Mouse (Mus musculus) stomach, embryonic 15.5 days (tissue): ENCODE data around the gene Psme3. TPM values are rescaled to one million over a fixed set of nuclear protein-coding genes. Genes with fewer than 3 reads are reported as not detected.

Source experiments
- ATAC-seq: fragments of 200-750 bp; cut with Nextera tagmentation; 2 replicates; pipeline ENCODE4 v1.8.0; 2017; ENCODE audit warnings: low read depth, moderate number of reproducible peaks, moderate TSS enrichment; ENCODE audit not compliant: insufficient read depth, low FRiP score
- H3K27ac ChIP-seq: fragments of 300-500 bp; sonication (generic); 2 replicates; pipeline ENCODE4 v1.5.1; 2015; ENCODE audit warnings: mild to moderate bottlenecking, inconsistent platforms
- H3K27me3 ChIP-seq: fragments of 300-500 bp; sonication (generic); replicated peaks from 2 replicates; pipeline ENCODE4 v1.6.1; 2015; ENCODE audit warnings: inconsistent platforms
- H3K36me3 ChIP-seq: fragments of 300-500 bp; sonication (generic); 2 replicates; pipeline ENCODE4 v1.6.1; 2015; ENCODE audit warnings: inconsistent platforms
- H3K4me1 ChIP-seq: fragments of 300-500 bp; sonication (generic); 2 replicates; pipeline ENCODE4 v1.6.1; 2015; ENCODE audit warnings: inconsistent platforms
- H3K4me2 ChIP-seq: fragments of 300-500 bp; sonication (generic); 2 replicates; pipeline ENCODE4 v1.6.1; 2015; ENCODE audit warnings: mild to moderate bottlenecking, inconsistent platforms
- H3K4me3 ChIP-seq: fragments of 300-500 bp; sonication (generic); replicated peaks from 2 replicates; pipeline ENCODE4 v1.5.1; 2015; ENCODE audit warnings: inconsistent platforms
- H3K9ac ChIP-seq: fragments of 300-500 bp; sonication (generic); 2 replicates; pipeline ENCODE4 v1.6.1; 2015; ENCODE audit warnings: inconsistent platforms
- H3K9me3 ChIP-seq: fragments of 300-500 bp; sonication (generic); 2 replicates; pipeline ENCODE4 v1.6.1; 2016; ENCODE audit warnings: inconsistent platforms
- WGBS: fragments of 180-500 bp; shearing (Covaris S2); methylation state at CpG from one replicate; pipeline ENCODE4 v1.1.7; 2015; 5-methylcytosine and 5-hydroxymethylcytosine counted together
- polyA plus RNA-seq: library from polyadenylated mRNA; unstranded; fragments of >200 nt; fragmentation: Nextera tagmentation; extraction: Ambion mirVana; gene quantifications from 2 replicates; pipeline ENCODE4 v1.2.1, GENCODE M21; 2015

Psme3 gene
- polyA plus RNA-seq, 1 experiment from 2014 or later = 125 TPM

DNA sequence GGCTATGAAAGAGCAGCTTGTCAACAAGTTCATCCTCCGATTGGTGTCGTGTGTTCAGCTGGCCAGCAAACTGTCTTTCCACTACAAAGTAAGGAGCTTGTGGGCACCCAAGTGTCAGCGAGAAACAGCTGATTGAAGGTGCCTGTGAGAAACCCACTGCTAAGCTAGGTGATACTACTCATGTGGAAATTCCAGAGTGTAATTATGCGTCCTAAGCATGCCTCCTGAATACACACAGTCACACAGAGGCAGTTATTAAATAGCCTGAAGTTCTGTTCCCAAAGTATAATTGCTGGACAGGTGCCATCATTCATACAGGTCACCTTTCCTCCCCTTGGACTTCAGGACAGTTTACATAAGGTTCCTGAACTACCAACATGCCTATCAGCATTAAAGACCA is 32.2 kb upstream of the Psme3 start:
- no peak overlapping the region for H3K4me2 ChIP-seq
- no peak for ATAC-seq
- no peak overlapping the region for H3K9ac ChIP-seq
- no peaks in the 10 kb centered on the region for H3K36me3 ChIP-seq
- no peak overlapping the region for H3K27ac ChIP-seq
- H3K27me3 ChIP-seq = no peaks in the 10 kb centered on the region
- no peaks in the 10 kb centered on the region for H3K9me3 ChIP-seq
- H3K4me1 ChIP-seq = peaks cover 4% of the 10 kb centered on the region; the same call in 1 of the 2 replicates
- no peak overlapping the region for H3K4me3 ChIP-seq
- 71% methylated on average over 4 of the region's 4 CpGs for WGBS

DNA sequence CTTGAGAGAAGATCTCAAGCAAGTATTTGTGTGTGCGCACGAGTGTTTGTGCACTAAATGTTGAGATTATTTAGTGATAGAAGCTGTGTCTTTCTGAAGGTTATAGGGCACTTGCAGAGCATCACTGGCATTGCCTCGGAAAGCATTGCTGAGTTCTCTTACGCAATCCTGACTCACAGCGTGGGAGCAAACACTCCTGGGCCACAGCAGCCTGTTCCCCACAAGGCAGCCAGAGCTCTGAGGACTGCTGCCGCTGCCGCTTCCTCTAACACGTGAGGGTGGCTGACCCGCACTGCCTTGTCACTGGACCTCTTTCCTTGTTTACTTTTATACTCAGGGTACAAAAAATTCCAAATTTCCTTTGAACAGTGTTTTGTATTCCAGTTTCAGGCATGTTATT is 28.7 kb upstream of the Psme3 start:
- H3K4me2 ChIP-seq = no peak overlapping the region
- H3K4me1 ChIP-seq = no peaks in the 10 kb centered on the region
- H3K27ac ChIP-seq = no peak overlapping the region
- H3K36me3 ChIP-seq = peaks cover 14% of the 10 kb centered on the region
- H3K9ac ChIP-seq = no peak overlapping the region
- no peak for ATAC-seq
- no peaks in the 10 kb centered on the region for H3K9me3 ChIP-seq
- H3K27me3 ChIP-seq = no peaks in the 10 kb centered on the region
- no peak overlapping the region for H3K4me3 ChIP-seq
- WGBS = 77% methylated on average over 9 of the region's 9 CpGs

DNA sequence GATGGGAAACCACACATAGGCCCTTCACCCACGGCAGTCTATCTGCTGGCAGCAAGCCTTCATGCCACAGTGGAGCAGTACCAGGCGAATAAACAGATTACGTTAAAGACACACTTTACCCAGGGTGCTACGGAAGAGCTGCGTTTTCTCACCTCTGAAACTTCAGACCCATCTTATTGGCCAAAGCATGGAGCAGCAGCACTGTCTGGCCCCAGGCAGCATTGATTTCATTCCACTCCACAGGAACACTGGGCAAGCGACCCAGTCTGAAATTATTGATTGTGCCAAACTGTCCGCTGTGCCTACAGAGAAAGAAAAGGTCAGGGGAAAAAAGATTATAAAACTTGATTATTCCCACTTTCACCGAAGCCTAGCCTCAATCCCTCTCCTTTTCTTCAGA is 24.8 kb upstream of the Psme3 start:
- Histone ChIP-seq H3K27ac (no peak overlapping the region), H3K4me1 (no peaks in the 10 kb centered on the region), H3K27me3 (no peaks in the 10 kb centered on the region), H3K36me3 (peaks cover 31% of the 10 kb centered on the region), H3K9ac (no peak overlapping the region), H3K9me3 (no peaks in the 10 kb centered on the region), H3K4me3 (no peak overlapping the region), H3K4me2 (no peak overlapping the region)
- ATAC-seq = no peak
- WGBS = 94% methylated on average over 8 of the region's 8 CpGs

DNA sequence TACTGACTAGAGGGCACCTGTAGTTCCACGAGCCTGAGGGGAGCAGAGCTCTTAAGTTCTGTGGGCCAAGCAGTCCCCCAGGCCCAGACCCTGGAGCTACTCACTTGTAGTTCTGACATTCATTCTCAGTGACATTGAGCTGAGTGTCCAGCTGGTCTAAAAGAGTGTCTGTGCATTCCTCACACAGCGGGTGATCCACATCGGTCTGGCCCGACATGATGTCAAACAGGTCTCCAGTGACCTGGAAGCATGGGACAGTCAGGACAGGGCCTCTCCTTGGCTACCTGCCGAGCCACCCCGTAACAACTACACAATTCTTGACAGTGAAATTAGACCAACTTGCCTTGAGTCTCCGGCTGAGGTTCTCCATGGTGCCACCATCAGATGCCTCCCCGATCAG is 20.8 kb upstream of the Psme3 start:
- no peak for ATAC-seq
- H3K4me2 ChIP-seq = no peak overlapping the region
- H3K9ac ChIP-seq = no peak overlapping the region
- no peak overlapping the region for H3K27ac ChIP-seq
- H3K4me1 ChIP-seq = no peaks in the 10 kb centered on the region
- H3K27me3 ChIP-seq = no peaks in the 10 kb centered on the region
- no peak overlapping the region for H3K4me3 ChIP-seq
- peaks cover 43% of the 10 kb centered on the region for H3K36me3 ChIP-seq
- H3K9me3 ChIP-seq = no peaks in the 10 kb centered on the region
- WGBS = 95% methylated on average over 8 of the region's 8 CpGs

DNA sequence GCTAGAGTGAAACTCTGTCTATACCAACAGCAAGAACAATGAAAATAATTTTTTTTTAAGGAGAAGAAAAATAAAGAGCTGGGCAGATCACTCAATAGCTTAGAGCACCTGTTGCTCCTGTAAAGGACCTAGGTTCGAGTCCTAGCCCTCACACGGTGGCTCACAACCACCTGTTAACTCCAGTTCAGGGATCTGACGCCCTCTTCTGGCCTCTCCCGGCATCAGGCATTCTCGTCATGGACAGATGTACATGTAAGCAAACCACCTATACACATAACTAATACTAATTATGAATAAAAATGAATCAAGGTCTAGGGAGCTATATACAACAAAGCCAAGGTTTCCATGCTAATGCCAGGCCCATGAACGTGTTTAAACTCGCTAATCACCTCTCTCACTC is 15.1 kb upstream of the Psme3 start:
- H3K4me2 ChIP-seq = peak overlapping the region; percentile 81
- H3K27me3 ChIP-seq = no peaks in the 10 kb centered on the region
- peaks cover 13% of the 10 kb centered on the region for H3K4me1 ChIP-seq
- WGBS = 63% methylated on average over 7 of the region's 7 CpGs
- H3K9ac ChIP-seq = peak overlapping the region; percentile 63; the same call in 1 of the 2 replicates
- no peaks in the 10 kb centered on the region for H3K9me3 ChIP-seq
- H3K4me3 ChIP-seq = peak overlapping the region; percentile 84
- peaks cover 15% of the 10 kb centered on the region; the same call in 1 of the 2 replicates for H3K36me3 ChIP-seq
- H3K27ac ChIP-seq = no peak overlapping the region
- no peak for ATAC-seq

DNA sequence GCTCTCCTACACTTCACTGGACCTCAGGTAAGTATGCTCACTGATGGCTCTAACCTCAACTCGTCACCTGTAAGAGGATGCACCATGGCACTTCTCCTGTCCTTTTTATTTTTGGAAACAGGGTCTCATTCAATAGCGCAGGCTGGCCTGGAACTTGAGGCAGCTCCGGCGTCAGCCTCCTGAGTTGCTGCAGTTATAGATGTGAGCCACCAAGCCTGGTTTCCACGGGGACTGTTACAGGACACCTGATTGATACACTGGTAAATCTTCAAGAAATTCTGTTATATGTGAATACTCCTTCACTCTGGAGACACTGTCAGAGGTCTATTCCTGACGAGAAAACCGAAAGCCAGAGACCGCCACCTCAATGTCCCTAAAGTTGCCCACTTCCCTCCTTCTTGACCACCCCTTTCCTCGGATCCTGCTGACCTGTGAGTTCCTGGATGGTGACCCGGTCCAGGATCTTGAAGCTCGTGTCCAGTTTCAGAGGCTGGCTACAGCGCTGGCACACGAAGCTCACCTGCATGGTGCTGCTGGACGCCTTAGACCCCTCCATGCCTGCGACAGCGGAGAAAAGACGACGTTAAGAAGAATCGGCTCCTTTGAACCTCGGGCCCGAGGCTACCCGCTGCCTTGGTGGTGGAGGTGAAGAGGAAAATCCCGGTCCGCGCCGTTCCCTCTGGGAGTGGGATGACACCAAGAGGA is 14.6 kb upstream of the Psme3 start:
- peak overlapping the region; percentile 63 for H3K9ac ChIP-seq
- peaks cover 13% of the 10 kb centered on the region for H3K4me1 ChIP-seq
- peak; percentile 11; the same call in 1 of the 2 replicates for ATAC-seq
- WGBS = 11% methylated on average over 26 of the region's 26 CpGs
- H3K9me3 ChIP-seq = no peaks in the 10 kb centered on the region
- peak overlapping the region; percentile 84 for H3K4me3 ChIP-seq
- H3K36me3 ChIP-seq = peaks cover 15% of the 10 kb centered on the region; the same call in 1 of the 2 replicates
- H3K27ac ChIP-seq = peak overlapping the region; percentile 52
- no peaks in the 10 kb centered on the region for H3K27me3 ChIP-seq
- peak overlapping the region; percentile 81 for H3K4me2 ChIP-seq

DNA sequence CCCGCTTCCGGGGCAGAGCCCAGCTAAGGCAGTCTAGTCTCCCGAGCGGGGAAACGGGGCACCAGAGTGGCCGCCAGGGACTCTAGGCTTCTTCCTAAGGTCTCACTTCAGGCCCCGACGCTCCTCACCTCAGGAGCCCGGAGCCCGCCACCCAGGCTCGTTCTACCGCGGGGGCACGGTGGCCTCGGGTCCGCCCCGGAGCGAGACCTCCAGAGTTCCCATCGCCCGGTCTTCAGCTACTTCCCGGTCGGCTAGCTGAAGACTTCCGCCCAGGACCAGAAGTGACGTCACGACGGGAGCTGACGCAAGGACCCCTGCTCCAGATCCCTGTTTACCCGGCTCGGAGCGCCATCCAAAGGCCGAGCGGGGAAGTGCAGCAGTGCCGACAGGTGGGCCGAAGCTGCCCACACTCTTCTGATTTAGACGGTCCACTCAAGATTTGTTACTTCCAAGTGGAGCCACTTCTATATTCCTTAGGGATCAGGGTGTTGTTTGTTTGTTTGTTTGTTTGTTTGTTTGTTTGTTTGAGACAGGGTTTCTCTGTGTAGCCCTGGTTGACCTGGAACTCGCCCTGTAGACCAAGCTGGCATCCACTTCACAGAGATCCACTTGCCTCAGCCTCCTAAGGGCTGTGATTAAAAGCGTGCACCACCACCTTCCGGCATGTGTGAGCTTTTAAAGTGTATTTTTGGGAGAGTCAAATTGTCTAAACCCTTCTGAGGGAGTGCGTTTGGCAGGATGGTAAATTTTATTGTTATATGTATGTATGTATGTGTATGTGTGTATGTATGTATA is 13.8 kb upstream of the Psme3 start, which contains the start of gene Becn1:
TSS of gene Becn1 (minus strand) at position 283 of the 795 bp plus-strand sequence.
- Histone ChIP-seq H3K9ac (peak within 1 kb of the TSS; percentile 63), H3K27ac (peak within 1 kb of the TSS; percentile 52), H3K27me3 (no peaks in the 10 kb centered on the region), H3K4me1 (peaks cover 13% of the 10 kb centered on the region), H3K4me2 (peak within 1 kb of the TSS; percentile 81), H3K36me3 (peaks cover 11% of the 10 kb centered on the region; the same call in 1 of the 2 replicates), H3K4me3 (peak within 1 kb of the TSS; percentile 84), H3K9me3 (no peaks in the 10 kb centered on the region)
- peak; percentile 88 for ATAC-seq
- 6% methylated on average over 39 of the region's 39 CpGs for WGBS

DNA sequence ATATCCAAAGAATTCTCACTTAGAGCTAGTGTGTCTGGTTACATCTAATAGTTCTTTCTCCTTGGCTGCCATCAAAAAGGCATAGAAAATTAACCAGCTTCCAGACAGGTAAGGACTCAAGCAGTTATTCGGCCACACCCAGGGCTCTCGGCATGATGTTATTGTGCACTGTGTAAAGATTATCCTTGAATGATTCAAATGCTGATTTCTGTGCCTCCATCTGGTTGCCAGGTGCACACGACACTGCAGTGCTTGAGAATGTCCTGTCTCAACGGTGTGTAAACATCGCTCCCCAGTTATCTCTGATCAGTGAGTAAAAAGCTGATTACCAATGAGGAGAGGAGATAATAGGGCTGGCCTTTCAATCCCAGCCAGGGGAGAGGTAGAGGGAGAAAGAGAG is 8.3 kb upstream of the Psme3 start:
- Histone ChIP-seq H3K4me1 (no peaks in the 10 kb centered on the region), H3K27ac (no peak overlapping the region), H3K9ac (no peak overlapping the region), H3K4me3 (no peak overlapping the region), H3K9me3 (no peaks in the 10 kb centered on the region), H3K4me2 (no peak overlapping the region), H3K27me3 (no peaks in the 10 kb centered on the region), H3K36me3 (no peaks in the 10 kb centered on the region)
- 28% methylated on average over 5 of the region's 5 CpGs for WGBS
- no peak for ATAC-seq

DNA sequence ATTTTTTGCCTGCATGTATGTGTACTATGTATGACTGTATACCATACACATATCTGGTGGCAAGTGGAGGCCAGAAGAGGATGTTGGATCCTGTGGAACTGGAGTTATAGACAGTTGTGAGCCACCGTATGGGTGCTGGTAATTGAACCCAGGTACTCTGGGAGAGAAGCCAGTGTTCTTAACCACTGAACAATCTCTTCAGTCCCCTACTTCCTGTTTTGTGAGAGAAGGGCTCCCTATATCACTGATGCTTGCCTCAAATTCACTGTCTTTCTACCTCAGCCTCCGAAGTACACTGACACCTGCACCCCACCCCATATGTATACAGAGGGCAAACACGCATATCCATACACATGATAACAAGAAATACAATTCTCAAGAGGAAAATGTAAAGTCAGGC is 4.9 kb upstream of the Psme3 start:
- H3K9ac ChIP-seq = no peak overlapping the region
- no peaks in the 10 kb centered on the region for H3K27me3 ChIP-seq
- no peaks in the 10 kb centered on the region for H3K4me1 ChIP-seq
- H3K27ac ChIP-seq = no peak overlapping the region
- WGBS = 75% methylated on average over 3 of the region's 3 CpGs
- no peak for ATAC-seq
- H3K4me3 ChIP-seq = no peak overlapping the region
- H3K4me2 ChIP-seq = no peak overlapping the region
- H3K9me3 ChIP-seq = no peaks in the 10 kb centered on the region
- H3K36me3 ChIP-seq = no peaks in the 10 kb centered on the region

DNA sequence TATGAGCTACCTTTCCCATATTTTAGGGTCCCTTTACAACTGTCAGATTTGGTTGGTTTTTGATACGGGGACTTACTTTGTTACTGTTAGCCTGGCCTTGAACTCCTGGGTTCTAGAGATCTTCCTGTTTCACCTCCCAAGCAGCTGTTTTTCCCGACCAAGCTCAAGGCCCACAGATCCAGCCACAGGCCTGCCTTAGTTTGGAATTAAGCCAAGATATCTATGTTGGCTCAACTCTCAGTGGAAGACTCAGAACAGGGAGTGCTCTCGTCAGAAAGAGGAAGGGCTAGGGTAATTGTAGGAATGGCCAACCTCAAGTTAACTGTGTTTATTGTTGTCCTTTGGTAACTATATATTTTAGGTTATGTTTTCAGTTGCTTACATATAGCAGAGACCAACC is 3.9 kb upstream of the Psme3 start:
- H3K4me2 ChIP-seq = no peak overlapping the region
- no peak overlapping the region for H3K9ac ChIP-seq
- WGBS = 56% methylated on average over 3 of the region's 3 CpGs
- H3K4me3 ChIP-seq = no peak overlapping the region
- H3K4me1 ChIP-seq = peaks cover 7% of the 10 kb centered on the region; the same call in 1 of the 2 replicates
- H3K9me3 ChIP-seq = no peaks in the 10 kb centered on the region
- no peak for ATAC-seq
- no peak overlapping the region for H3K27ac ChIP-seq
- no peaks in the 10 kb centered on the region for H3K36me3 ChIP-seq
- no peaks in the 10 kb centered on the region for H3K27me3 ChIP-seq

DNA sequence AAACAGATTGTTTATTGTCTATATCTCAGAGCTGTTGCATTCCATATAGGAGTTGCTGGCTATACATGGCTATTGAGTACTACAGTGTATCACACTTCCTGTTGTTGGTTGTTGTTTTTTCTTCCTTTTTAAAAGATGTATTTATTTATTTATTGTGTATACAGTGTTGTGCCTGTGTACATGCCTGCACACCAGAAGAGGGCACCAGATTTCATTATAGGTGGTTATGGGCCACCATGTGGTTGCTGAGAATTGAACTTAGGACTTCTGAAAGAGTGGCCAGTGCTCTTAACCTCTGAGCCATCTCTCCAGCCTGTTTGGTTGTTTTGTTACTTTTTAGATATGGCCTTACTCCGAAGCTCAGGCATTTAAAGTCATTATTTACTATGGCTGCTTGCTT is 1.4 kb upstream of the Psme3 start:
- no peak for ATAC-seq
- H3K36me3 ChIP-seq = peaks cover 9% of the 10 kb centered on the region
- no peak overlapping the region for H3K27ac ChIP-seq
- H3K9me3 ChIP-seq = no peaks in the 10 kb centered on the region
- peaks cover 14% of the 10 kb centered on the region; the same call in 1 of the 2 replicates for H3K4me1 ChIP-seq
- no peak overlapping the region for H3K9ac ChIP-seq
- H3K4me3 ChIP-seq = no peak overlapping the region
- no peaks in the 10 kb centered on the region for H3K27me3 ChIP-seq
- H3K4me2 ChIP-seq = no peak overlapping the region
- 88% methylated on average over 1 of the region's 1 CpGs for WGBS

DNA sequence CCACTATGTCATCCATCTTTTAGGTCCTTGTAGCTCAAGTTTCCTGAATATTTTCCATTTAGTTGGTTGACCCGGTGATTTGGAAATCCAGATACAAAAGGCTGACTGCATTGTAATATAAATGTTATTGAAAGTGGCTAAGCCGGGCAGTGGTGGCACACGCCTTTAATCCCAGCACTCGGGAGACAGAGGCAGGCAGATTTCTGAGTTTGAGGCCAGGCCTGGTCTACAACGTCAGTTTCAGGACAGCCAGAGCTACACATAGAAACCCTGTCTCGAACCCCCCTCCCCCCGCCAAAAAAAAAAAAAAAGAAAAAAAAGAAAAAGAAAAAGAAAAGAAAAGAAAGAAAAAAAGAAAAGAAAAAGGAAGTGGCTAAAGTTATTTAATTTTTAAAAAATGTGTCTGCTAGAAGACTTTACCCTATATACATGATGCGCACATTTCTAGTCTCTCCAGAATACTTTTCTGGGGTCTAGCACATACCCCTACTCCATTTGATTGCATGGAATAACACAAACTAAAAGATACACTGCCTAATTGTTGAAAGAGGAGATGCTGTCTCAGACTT is 847 bp upstream of the Psme3 start:
- H3K27ac ChIP-seq = peak overlapping the region; percentile 81
- 73% methylated on average over 8 of the region's 8 CpGs for WGBS
- peaks cover 14% of the 10 kb centered on the region; the same call in 1 of the 2 replicates for H3K4me1 ChIP-seq
- H3K4me3 ChIP-seq = peak overlapping the region; percentile 98
- H3K4me2 ChIP-seq = peak overlapping the region; percentile 89
- no peaks in the 10 kb centered on the region for H3K27me3 ChIP-seq
- H3K9me3 ChIP-seq = no peaks in the 10 kb centered on the region
- H3K36me3 ChIP-seq = peaks cover 15% of the 10 kb centered on the region
- ATAC-seq = no peak
- peak overlapping the region; percentile 95; the same call in 1 of the 2 replicates for H3K9ac ChIP-seq
